Mouse (Mus musculus): ENCODE measurements around the gene Lrch4. TPM values are rescaled to one million over a fixed set of nuclear protein-coding genes. Genes with fewer than 3 reads are reported as not detected.

Gene Lrch4
- 10 to 100 TPM; 18.9 to 24.2 TPM for total RNA-seq (2021)
- long read RNA-seq, transcript Lrch4-201 (18 exons, 3,078 nt) = major isoform, 18 of 32 reads
- long read RNA-seq, partial matches to known transcripts = 1 of 32 reads
- long read RNA-seq, other reads (novel, unspliced or antisense) = 10 of 32 reads

- peak; percentile 99 for DNase-seq (ENCODE audit: low spot score in 2 of 2)
Measured at GRCm38 (mm10) chr5:137628498-137629305, at the start of gene Lrch4, which contains the start of the genes Fbxo24 and Gm20605. TSS of gene Lrch4 (plus strand) at chr5:137629121. TSS of gene Fbxo24 (minus strand) at chr5:137629002. TSS of gene Gm20605 (plus strand) at chr5:137629175.

- DNase-seq (ENCODE audit: low spot score in 2 of 2) = no peak
Measured at GRCm38 (mm10) chr5:137580246-137580645, 48.7 kb upstream of the Lrch4 start.

GRCm38 (mm10) chr5:137582702-137583101, 46.2 kb upstream of the Lrch4 start:
- no peak for DNase-seq (ENCODE audit: low spot score in 2 of 2)

- peak; percentile 48 to 69 for DNase-seq (ENCODE audit: low spot score in 2 of 2)
Measured at GRCm38 (mm10) chr5:137583670-137584169, 45.2 kb upstream of the Lrch4 start.

- peak in 1 of 2 experiments; percentile 74 for DNase-seq (ENCODE audit: low spot score in 2 of 2)
Measured at GRCm38 (mm10) chr5:137584976-137585375, 43.9 kb upstream of the Lrch4 start.

GRCm38 (mm10) chr5:137590507-137590906, 38.4 kb upstream of the Lrch4 start:
- DNase-seq (ENCODE audit: low spot score in 2 of 2) = no peak

- DNase-seq (ENCODE audit: low spot score in 2 of 2) = no peak
Measured at GRCm38 (mm10) chr5:137595921-137596320, 33.0 kb upstream of the Lrch4 start.

GRCm38 (mm10) chr5:137596601-137597261, 32.2 kb upstream of the Lrch4 start:
- DNase-seq (ENCODE audit: low spot score in 2 of 2) = no peak

- no peak for DNase-seq (ENCODE audit: low spot score in 2 of 2)
Measured at GRCm38 (mm10) chr5:137597625-137598024, 31.3 kb upstream of the Lrch4 start.

- DNase-seq (ENCODE audit: low spot score in 2 of 2) = no peak
Measured at GRCm38 (mm10) chr5:137598100-137598826, 30.7 kb upstream of the Lrch4 start.

GRCm38 (mm10) chr5:137599600-137599999, 29.3 kb upstream of the Lrch4 start:
- no peak for DNase-seq (ENCODE audit: low spot score in 2 of 2)

GRCm38 (mm10) chr5:137600281-137600618, 28.7 kb upstream of the Lrch4 start:
- no peak for DNase-seq (ENCODE audit: low spot score in 2 of 2)

- DNase-seq (ENCODE audit: low spot score in 2 of 2) = peak; percentile 91 to 97
Measured at GRCm38 (mm10) chr5:137600619-137601364, 28.1 kb upstream of the Lrch4 start, which contains the start of gene Mospd3. TSS of gene Mospd3 (minus strand) at chr5:137601058.

- no peak for DNase-seq (ENCODE audit: low spot score in 2 of 2)
Measured at GRCm38 (mm10) chr5:137601365-137601729, 27.6 kb upstream of the Lrch4 start.

GRCm38 (mm10) chr5:137607860-137608653, 20.9 kb upstream of the Lrch4 start:
- no peak for DNase-seq (ENCODE audit: low spot score in 2 of 2)

- DNase-seq (ENCODE audit: low spot score in 2 of 2) = no peak
Measured at GRCm38 (mm10) chr5:137608654-137609190, 20.2 kb upstream of the Lrch4 start.

GRCm38 (mm10) chr5:137609292-137609691, 19.6 kb upstream of the Lrch4 start:
- DNase-seq (ENCODE audit: low spot score in 2 of 2) = no peak

GRCm38 (mm10) chr5:137610056-137610455, 18.9 kb upstream of the Lrch4 start:
- no peak for DNase-seq (ENCODE audit: low spot score in 2 of 2)

GRCm38 (mm10) chr5:137610548-137611244, 18.2 kb upstream of the Lrch4 start:
- DNase-seq (ENCODE audit: low spot score in 2 of 2) = no peak
